Mouse (Mus musculus) spleen, adult 2 months (tissue): ENCODE measurements around the gene Kmt5b. TPM values are rescaled to one million over a fixed set of nuclear protein-coding genes. Genes with fewer than 3 reads are reported as not detected.

Experiments
- DNase-seq, 2 experiments: peaks; one replicate each; pipeline versions ENCODE4 v3.0.0 to v3.0.0-alpha.2; 2012 to 2021; ENCODE audit warnings: low spot score in 2 of 2, low read depth in 1 of 2
- H3K27ac ChIP-seq: fragments of 200-500 bp; 2 replicates; pipeline ENCODE4 v1.5.1; 2012; ENCODE audit warnings: low read length, inconsistent platforms; ENCODE audit not compliant: insufficient read depth
- H3K27me3 ChIP-seq: fragments of 200-500 bp; 2 replicates; pipeline ENCODE4 v1.6.1; 2012; ENCODE audit warnings: mild to moderate bottlenecking, moderate library complexity, low read length, inconsistent platforms; ENCODE audit not compliant: control insufficient read depth, insufficient read depth
- H3K36me3 ChIP-seq: fragments of 200-500 bp; 2 replicates; pipeline ENCODE4 v1.6.1; 2012; ENCODE audit warnings: mild to moderate bottlenecking, low read length, inconsistent platforms; ENCODE audit not compliant: control insufficient read depth, insufficient read depth
- H3K4me1 ChIP-seq: fragments of 200-500 bp; 2 replicates; pipeline ENCODE4 v1.6.1; 2011; ENCODE audit warnings: inconsistent platforms; ENCODE audit not compliant: control insufficient read depth, insufficient read depth, insufficient read length
- H3K4me3 ChIP-seq: fragments of 200-500 bp; 2 replicates; pipeline ENCODE4 v1.5.1; 2011; ENCODE audit warnings: mild to moderate bottlenecking, inconsistent platforms; ENCODE audit not compliant: insufficient read depth, insufficient read length; ENCODE audit errors: extremely low read depth
- CTCF ChIP-seq: fragments of 200-500 bp; IDR thresholded peaks from 2 replicates; pipeline ENCODE4 v1.5.1; 2011; ENCODE audit warnings: mild to moderate bottlenecking, inconsistent platforms; ENCODE audit not compliant: insufficient read depth, insufficient read length, insufficient replicate concordance; ENCODE audit errors: extremely low read depth
- POLR2A ChIP-seq: fragments of 200-500 bp; IDR thresholded peaks from 2 replicates; pipeline ENCODE4 v1.6.1; 2011; ENCODE audit warnings: low read depth, low read length, inconsistent platforms
- WGBS: fragments of 180-500 bp; shearing (Covaris S2); methylation state at CpG from one replicate; pipeline ENCODE4 v1.1.7; 2018; 5-methylcytosine and 5-hydroxymethylcytosine counted together
- polyA plus RNA-seq: library from polyadenylated mRNA; depleted of rRNA; stranded (reverse); fragments of >200 nt; gene quantifications from 2 replicates; pipeline ENCODE4 v1.2.3, GENCODE M21; 2012

Kmt5b gene
- polyA plus RNA-seq, 1 experiment: 13.9 TPM

DNA sequence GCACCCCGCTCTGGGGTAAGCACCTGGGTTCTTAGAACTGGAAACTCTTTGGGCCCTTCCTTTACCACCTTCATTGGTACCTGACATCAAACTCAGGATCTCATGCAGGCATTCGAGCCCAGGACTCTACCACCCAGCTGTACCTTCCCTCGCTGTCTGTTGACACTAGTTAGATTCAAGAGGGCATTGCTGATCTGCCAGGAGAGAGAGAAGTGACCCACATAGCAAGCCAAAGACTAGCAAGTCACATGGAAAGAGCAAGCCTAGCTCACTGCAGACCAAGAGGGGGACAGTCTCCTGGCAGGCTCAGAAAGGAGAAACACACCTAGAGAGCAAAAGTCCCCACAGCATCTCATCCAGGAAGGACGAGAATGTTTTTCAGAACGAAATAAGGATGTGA, 73.5 kb downstream of the Kmt5b start:
- 81% methylated on average over 5 of the region's 5 CpGs for WGBS
- DNase-seq: no peak
- Histone ChIP-seq H3K4me3 (no peak overlapping the region), H3K36me3 (no peaks in the 10 kb centered on the region), H3K27ac (no peak overlapping the region), H3K4me1 (no peaks in the 10 kb centered on the region), H3K27me3 (no peaks in the 10 kb centered on the region)
- TF ChIP-seq POLR2A (no peak), CTCF (no peak)

DNA sequence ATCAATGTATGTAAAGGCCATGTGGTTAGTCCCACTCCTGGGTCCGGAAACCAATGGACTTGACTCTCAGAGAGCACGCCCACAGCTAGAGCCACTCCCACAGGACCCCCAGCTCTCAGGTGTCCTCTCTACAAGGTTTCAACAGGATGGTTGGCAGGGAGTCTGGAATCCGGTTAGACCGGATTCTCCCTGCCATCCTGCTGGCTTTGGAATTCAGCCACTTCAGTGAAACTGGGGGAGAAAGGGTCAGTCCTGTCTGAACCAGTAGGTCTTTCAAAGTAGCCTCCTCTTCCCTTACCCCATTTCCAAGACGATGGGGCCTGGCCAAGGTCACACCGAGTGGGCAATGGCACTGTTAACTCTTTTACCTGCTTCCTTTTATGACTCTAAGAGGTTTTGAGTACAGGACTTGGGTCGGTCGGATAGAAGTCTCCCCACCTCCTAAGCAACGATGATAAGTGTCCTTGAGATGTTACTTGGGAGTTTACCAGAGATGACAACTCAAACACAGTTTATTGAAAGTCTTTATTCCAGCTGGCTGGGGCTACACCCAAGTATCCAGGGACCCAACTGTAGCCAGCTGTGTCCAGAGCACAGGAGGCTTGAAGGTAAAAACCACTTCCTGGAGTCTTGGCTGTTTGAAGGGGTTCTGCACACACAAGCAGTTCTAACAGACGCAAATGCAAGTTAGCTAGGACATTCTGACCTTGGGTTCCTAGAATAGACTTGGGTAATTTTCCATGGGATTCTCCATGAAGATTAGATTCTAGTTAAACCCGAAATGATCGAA, 75.3 kb downstream of the Kmt5b start:
- Histone ChIP-seq H3K27me3 (no peaks in the 10 kb centered on the region), H3K4me3 (no peak overlapping the region), H3K27ac (no peak overlapping the region), H3K4me1 (peaks cover 12% of the 10 kb centered on the region), H3K36me3 (no peaks in the 10 kb centered on the region)
- TF ChIP-seq POLR2A: no peak
- TF ChIP-seq CTCF: no peak
- no peak for DNase-seq
- 70% methylated on average over 12 of the region's 12 CpGs for WGBS

DNA sequence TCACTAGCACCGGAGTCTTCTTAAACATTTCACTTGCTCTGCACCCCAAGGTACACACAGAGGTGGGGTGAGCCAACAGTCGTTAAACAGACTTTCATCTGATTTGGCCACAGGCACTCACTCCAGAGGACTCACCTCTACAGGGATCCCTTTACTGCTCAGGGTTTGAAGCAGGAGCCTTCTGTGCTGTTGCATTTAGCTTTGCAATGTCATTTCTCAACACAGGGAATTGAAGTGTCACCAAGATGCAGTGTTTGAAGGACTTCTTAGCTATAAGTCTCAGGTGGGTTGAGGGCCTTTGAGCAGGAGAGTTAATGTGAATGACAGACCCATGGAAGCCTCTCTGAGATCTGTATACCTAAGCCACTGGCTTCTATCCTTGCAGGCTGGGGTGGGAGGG, 76.4 kb downstream of the Kmt5b start:
- Histone ChIP-seq H3K27me3 (no peaks in the 10 kb centered on the region), H3K4me1 (peaks cover 12% of the 10 kb centered on the region), H3K4me3 (no peak overlapping the region), H3K27ac (no peak overlapping the region), H3K36me3 (no peaks in the 10 kb centered on the region)
- WGBS: 86% methylated on average over 2 of the region's 2 CpGs
- no peak for DNase-seq
- no peak for TF ChIP-seq CTCF
- no peak for TF ChIP-seq POLR2A

DNA sequence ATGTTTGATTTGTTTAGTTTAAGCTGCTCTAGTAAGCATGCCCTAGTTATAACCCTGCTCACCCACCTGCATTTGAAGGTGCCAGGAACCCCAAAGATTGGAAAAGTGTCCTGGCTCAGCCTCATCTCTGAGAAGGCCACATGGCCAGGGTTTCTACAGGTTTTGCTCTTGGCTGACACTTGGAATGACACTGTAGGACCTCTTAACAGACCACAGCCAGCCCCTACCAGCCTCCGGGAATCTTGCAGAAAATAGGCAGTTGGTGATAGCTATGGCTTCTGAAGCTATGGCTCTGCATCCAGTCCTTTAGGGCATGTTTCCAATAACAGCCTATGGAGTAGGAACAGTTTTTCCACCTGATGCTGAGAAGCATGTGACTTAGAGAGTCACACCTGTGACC, 77.6 kb downstream of the Kmt5b start:
- H3K27me3 ChIP-seq: no peaks in the 10 kb centered on the region
- TF ChIP-seq CTCF (no peak), POLR2A (no peak)
- peaks cover 12% of the 10 kb centered on the region for H3K4me1 ChIP-seq
- no peak overlapping the region for H3K27ac ChIP-seq
- no peak overlapping the region for H3K4me3 ChIP-seq
- H3K36me3 ChIP-seq: no peaks in the 10 kb centered on the region
- WGBS: 97% methylated on average over 1 of the region's 1 CpGs
- no peak for DNase-seq

DNA sequence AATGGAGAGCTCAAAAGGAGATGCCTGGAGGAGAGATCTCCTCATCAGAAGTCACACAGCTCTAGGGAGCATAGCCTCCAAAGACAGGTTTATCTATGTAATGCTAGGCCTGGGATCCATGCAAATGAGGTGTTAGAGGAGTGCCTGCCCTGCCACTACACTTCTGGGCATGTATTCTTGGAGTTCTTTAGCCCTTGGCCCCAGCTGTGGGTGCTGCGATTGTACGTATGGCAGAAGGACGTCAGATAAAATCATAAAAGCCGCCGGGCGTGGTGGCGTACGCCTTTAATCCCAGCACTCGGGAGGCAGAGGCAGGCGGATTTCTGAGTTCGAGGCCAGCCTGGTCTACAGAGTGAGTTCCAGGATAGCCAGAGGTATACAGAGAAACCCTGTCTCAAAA, 78.1 kb downstream of the Kmt5b start:
- WGBS: 94% methylated on average over 11 of the region's 11 CpGs
- no peak overlapping the region for H3K27ac ChIP-seq
- no peaks in the 10 kb centered on the region for H3K27me3 ChIP-seq
- H3K36me3 ChIP-seq: no peaks in the 10 kb centered on the region
- H3K4me1 ChIP-seq: peaks cover 12% of the 10 kb centered on the region
- no peak overlapping the region for H3K4me3 ChIP-seq
- TF ChIP-seq POLR2A (no peak), CTCF (no peak)
- no peak for DNase-seq

DNA sequence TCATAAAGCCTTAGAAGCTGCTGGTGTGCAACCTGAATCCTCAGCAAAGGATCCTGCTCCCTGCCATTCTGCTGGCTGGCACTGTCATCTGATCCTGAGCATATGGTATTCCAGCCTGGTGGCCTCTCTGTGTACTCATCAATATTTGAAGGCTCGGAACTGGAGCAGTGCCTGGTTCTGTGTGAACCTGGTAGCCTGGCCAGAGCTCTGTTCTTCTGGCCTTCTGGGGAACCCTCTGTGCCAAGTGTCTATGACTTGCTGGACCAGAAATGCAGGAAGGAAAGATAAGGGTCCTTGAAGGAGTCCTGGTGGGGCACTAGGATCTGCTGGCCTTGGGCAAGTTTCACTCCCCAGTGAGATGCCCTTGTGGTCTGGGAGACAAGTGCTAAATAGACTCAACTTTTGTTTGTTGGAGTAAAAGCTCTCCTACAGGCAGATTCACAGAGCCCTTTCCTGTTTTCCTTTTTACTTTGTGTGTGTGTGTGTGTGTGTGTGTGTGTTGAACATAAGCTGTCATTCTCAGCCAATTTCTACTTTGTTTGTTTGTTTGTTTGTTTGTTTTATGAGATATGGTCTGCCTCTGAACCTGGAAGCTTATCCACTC, 78.7 kb downstream of the Kmt5b start:
- Histone ChIP-seq H3K27me3 (no peaks in the 10 kb centered on the region), H3K4me3 (no peak overlapping the region), H3K4me1 (peaks cover 12% of the 10 kb centered on the region), H3K36me3 (no peaks in the 10 kb centered on the region), H3K27ac (no peak overlapping the region)
- no peak for DNase-seq
- TF ChIP-seq POLR2A: no peak
- no peak for TF ChIP-seq CTCF
- 97% methylated on average over 1 of the region's 1 CpGs for WGBS
